ENCODE assay signal across 35 mouse cellular contexts in genomic region chr6:48905606-48906005, GRCm38 (mm10). TPM values are rescaled to one million over a fixed set of nuclear protein-coding genes. Genes with fewer than 3 reads are reported as not detected.
"Had no signal": no experiment of that assay in that cellular context is flagged by ENCODE, and none has a peak within 500 bp of the region (broad histone marks: within the 10 kb centered on the region; RNA-seq: fewer than 3 reads in every experiment).

No protein-coding gene starts in this region.

- H3K36me3 ChIP-seq: heart, embryonic 12.5 days; hindbrain, embryonic 10.5 days; hindbrain, embryonic 12.5 days; intestine, embryonic 15.5 days; limb, embryonic 10.5 days; limb, embryonic 12.5 days; liver, embryonic 13.5 days; liver, embryonic 15.5 days had no signal

- H3K27me3 ChIP-seq: heart, embryonic 12.5 days; hindbrain, embryonic 12.5 days; intestine, embryonic 15.5 days; limb, embryonic 12.5 days; liver, embryonic 13.5 days; liver, embryonic 15.5 days had no signal

- H3K27ac ChIP-seq: hindbrain, embryonic 10.5 days; hindbrain, embryonic 12.5 days; hindbrain, embryonic 14.5 days; intestine, embryonic 15.5 days; layer of hippocampus, adult 2 months; left cerebral cortex, adult 2 months; limb, embryonic 10.5 days; limb, embryonic 12.5 days; liver, embryonic 13.5 days; liver, embryonic 15.5 days had no signal

- DNase-seq: gastrocnemius, postnatal 14 days; gastrocnemius, postnatal 36 days; heart, postnatal 14 days; kidney, adult 18-20 months; kidney, adult 8-10 months; kidney, postnatal 10 days; kidney, postnatal 25 days; kidney, postnatal 4 days; liver; liver, embryonic 13.5 days had no signal

- H3K9me3 ChIP-seq: heart, embryonic 12.5 days; hindbrain, embryonic 10.5 days; hindbrain, embryonic 12.5 days; intestine, embryonic 15.5 days; limb, embryonic 10.5 days; limb, embryonic 12.5 days; liver, embryonic 13.5 days; liver, embryonic 15.5 days had no signal

- H3K4me1 ChIP-seq: heart, embryonic 12.5 days; hindbrain, embryonic 10.5 days; hindbrain, embryonic 12.5 days; intestine, embryonic 15.5 days; liver, embryonic 13.5 days; liver, embryonic 15.5 days had no signal

- H3K4me3 ChIP-seq: heart, embryonic 12.5 days; hindbrain, embryonic 10.5 days; hindbrain, embryonic 12.5 days; intestine, embryonic 15.5 days; layer of hippocampus, adult 2 months; left cerebral cortex, adult 2 months; limb, embryonic 10.5 days; limb, embryonic 12.5 days; liver, embryonic 13.5 days; liver, embryonic 15.5 days had no signal

RNA-seq across cellular contexts. Expression of gene 1600015I10Rik, which starts 24.1 kb away (rescaled TPM):
- total RNA-seq: gastrocnemius, adult 18-20 months; gastrocnemius, adult 8-10 months; gastrocnemius, postnatal 14 days; gastrocnemius, postnatal 36 days; heart, postnatal 14 days; heart, postnatal 4 days; layer of hippocampus, adult 2 months; layer of hippocampus, postnatal 10 days; layer of hippocampus, postnatal 25 days; left cerebral cortex, adult 2 months; left cerebral cortex, postnatal 14 days; left cerebral cortex, postnatal 36 days had no signal
- polyA plus RNA-seq: hindbrain, embryonic 10.5 days; hindbrain, embryonic 12.5 days; hindbrain, embryonic 14.5 days; hindbrain, embryonic 16.5 days; inflammation-experienced regulatory T-cells, adult 6 months; intestine, embryonic 15.5 days; intestine, postnatal 0 days; kidney, embryonic 14.5 days; kidney, embryonic 16.5 days; limb, embryonic 10.5 days; limb, embryonic 12.5 days; liver, embryonic 11.5 days; liver, embryonic 13.5 days; liver, embryonic 15.5 days had no signal

RNA-seq across cellular contexts. Expression of gene Aoc1, which starts 32.9 kb away (rescaled TPM):
- total RNA-seq: gastrocnemius, adult 18-20 months; gastrocnemius, adult 8-10 months; gastrocnemius, postnatal 14 days; gastrocnemius, postnatal 36 days; heart, postnatal 14 days; heart, postnatal 4 days; layer of hippocampus, adult 2 months; layer of hippocampus, postnatal 10 days; layer of hippocampus, postnatal 25 days; left cerebral cortex, adult 2 months; left cerebral cortex, postnatal 14 days; left cerebral cortex, postnatal 36 days had no signal
- polyA plus RNA-seq: heart, embryonic 12.5 days; heart, embryonic 14.5 days; heart, postnatal 0 days; hindbrain, embryonic 10.5 days; hindbrain, embryonic 12.5 days; hindbrain, embryonic 14.5 days; hindbrain, embryonic 16.5 days; inflammation-experienced regulatory T-cells, adult 6 months; limb, embryonic 10.5 days; limb, embryonic 12.5 days; liver, embryonic 11.5 days; liver, embryonic 13.5 days; liver, embryonic 15.5 days had no signal
